Mouse (Mus musculus): Measurements from ENCODE around the gene Hmces.
A peak's percentile ranks its signal among the peaks of the same experiment; 100 is the strongest.
"Not testable (repeated sequence)": the region's sequence is repeated elsewhere in the genome, so short reads cannot be mapped to it uniquely, and the experiment has no call there.

The Hmces gene

GRCm38 (mm10) chr6:87914326-87915102 is 779 bp downstream of the Hmces start:
- DNase-seq (ENCODE audit: low read depth, low spot score), result peak; percentile 26

GRCm38 (mm10) chr6:87915939-87916338 is 2.2 kb downstream of the Hmces start:
- DNase-seq (ENCODE audit: low read depth, low spot score), result no peak

- DNase-seq (ENCODE audit: low read depth, low spot score), result no peak
Measured at GRCm38 (mm10) chr6:87921201-87921600, 7.5 kb downstream of the Hmces start.

GRCm38 (mm10) chr6:87923624-87924023 is 9.9 kb downstream of the Hmces start:
- DNase-seq (ENCODE audit: low read depth, low spot score), result no peak

- no peak for DNase-seq (ENCODE audit: low read depth, low spot score)
Measured at GRCm38 (mm10) chr6:87935037-87935436, 21.3 kb downstream of the Hmces start.

- DNase-seq (ENCODE audit: low read depth, low spot score), result peak; percentile 61
Measured at GRCm38 (mm10) chr6:87937178-87937788, 23.5 kb downstream of the Hmces start.

GRCm38 (mm10) chr6:87938941-87939340 is 25.2 kb downstream of the Hmces start:
- no peak for DNase-seq (ENCODE audit: low read depth, low spot score)

- no peak for DNase-seq (ENCODE audit: low read depth, low spot score)
Measured at GRCm38 (mm10) chr6:87942179-87942578, 28.4 kb downstream of the Hmces start.

GRCm38 (mm10) chr6:87962457-87962856 is 48.7 kb downstream of the Hmces start:
- not testable (repeated sequence) for DNase-seq (ENCODE audit: low read depth, low spot score)

- DNase-seq (ENCODE audit: low read depth, low spot score), result no peak
Measured at GRCm38 (mm10) chr6:87970041-87970440, 56.3 kb downstream of the Hmces start.

- DNase-seq (ENCODE audit: low read depth, low spot score), result peak; percentile 14
Measured at GRCm38 (mm10) chr6:87979728-87980127, 66.0 kb downstream of the Hmces start.

- DNase-seq (ENCODE audit: low read depth, low spot score), result peak; percentile 92
Measured at GRCm38 (mm10) chr6:87980374-87981029, 66.8 kb downstream of the Hmces start.

- DNase-seq (ENCODE audit: low read depth, low spot score), result peak; percentile 21
Measured at GRCm38 (mm10) chr6:87981030-87981485, 67.3 kb downstream of the Hmces start.

- peak; percentile 87 for DNase-seq (ENCODE audit: low read depth, low spot score)
Measured at GRCm38 (mm10) chr6:87981547-87982256, 68.0 kb downstream of the Hmces start, which contains the start of gene H1fx. Gene H1fx (minus strand): TSS chr6:87981637.

GRCm38 (mm10) chr6:87982506-87982905 is 68.8 kb downstream of the Hmces start:
- DNase-seq (ENCODE audit: low read depth, low spot score), result no peak

All from forelimb bud, embryonic 11.5 days (tissue).